Mouse (Mus musculus) limb, embryonic 14.5 days (tissue): ENCODE data around the gene Tbc1d4. TPM values are rescaled to one million over a fixed set of nuclear protein-coding genes. Genes with fewer than 3 reads are reported as not detected.

Experiments used
- ATAC-seq: fragments of 200-750 bp; cut with Nextera tagmentation; 2 replicates; pipeline ENCODE4 v1.8.0; 2017; ENCODE audit warnings: low read depth, moderate number of reproducible peaks, moderate TSS enrichment; ENCODE audit not compliant: low FRiP score
- DNase-seq: peaks from one replicate; pipeline ENCODE4 v3.0.0-alpha.2; 2015; ENCODE audit warnings: low spot score
- H3K27ac ChIP-seq: fragments of 300-500 bp; sonication (generic); replicated peaks from 2 replicates; pipeline ENCODE4 v1.5.1; 2014; ENCODE audit warnings: low read depth, mild to moderate bottlenecking, low read length, moderate library complexity, mixed read lengths
- H3K27me3 ChIP-seq: fragments of 300-500 bp; sonication (generic); 2 replicates; pipeline ENCODE4 v1.6.1; 2014; ENCODE audit warnings: low read length, mixed read lengths; ENCODE audit not compliant: control insufficient read depth, insufficient read depth
- H3K36me3 ChIP-seq: fragments of 300-500 bp; sonication (generic); 2 replicates; pipeline ENCODE4 v1.6.1; 2014; ENCODE audit warnings: mild to moderate bottlenecking, low read length, moderate library complexity, mixed read lengths; ENCODE audit not compliant: control insufficient read depth, insufficient read depth
- H3K4me1 ChIP-seq: fragments of 300-500 bp; sonication (generic); 2 replicates; pipeline ENCODE4 v1.6.1; 2014; ENCODE audit warnings: antibody characterized with exemption, low read length, mixed read lengths; ENCODE audit not compliant: control insufficient read depth, insufficient read depth
- H3K4me2 ChIP-seq: fragments of 300-500 bp; sonication (generic); replicated peaks from 2 replicates; pipeline ENCODE4 v1.6.1; 2014; ENCODE audit warnings: low read depth, mild to moderate bottlenecking, low read length, moderate library complexity; ENCODE audit not compliant: severe bottlenecking
- H3K4me3 ChIP-seq: fragments of 300-500 bp; sonication (generic); replicated peaks from 2 replicates; pipeline ENCODE4 v1.5.1; 2014; ENCODE audit warnings: low read length
- H3K9ac ChIP-seq: fragments of 300-500 bp; sonication (generic); 2 replicates; pipeline ENCODE4 v1.6.1; 2014; ENCODE audit warnings: mild to moderate bottlenecking, low read depth, low read length, moderate library complexity; ENCODE audit not compliant: severe bottlenecking
- H3K9me3 ChIP-seq: fragments of 300-500 bp; sonication (generic); 2 replicates; pipeline ENCODE4 v1.6.1; 2016; ENCODE audit warnings: low read length; ENCODE audit not compliant: control insufficient read depth
- POLR2A ChIP-seq: fragments of 200-500 bp; IDR thresholded peaks from 2 replicates; pipeline ENCODE4 v1.8.0; 2012; ENCODE audit warnings: inconsistent platforms, mild to moderate bottlenecking, moderate library complexity, borderline replicate concordance; ENCODE audit not compliant: insufficient read depth, insufficient read length; ENCODE audit errors: extremely low read depth
- WGBS: fragments of 180-500 bp; shearing (Covaris S2); extraction: QIAGEN DNeasy Blood & Tissue Kit; methylation state at CpG from one replicate; pipeline ENCODE4 v1.1.7; 2014; 5-methylcytosine and 5-hydroxymethylcytosine counted together
- polyA plus RNA-seq, 2 experiments: library from polyadenylated mRNA; depleted of rRNA in 1 of 2; stranded (reverse) in 1 of 2; unstranded in 1 of 2; fragments of >200 nt; fragmentation: Nextera tagmentation in 1 of 2; extraction: Ambion mirVana in 1 of 2; gene quantifications; 2 replicates each; pipeline versions ENCODE4 v1.2.1 to v1.2.3; 2012 to 2014

Gene Tbc1d4
- polyA plus RNA-seq, 2 experiments, result 11.9 to 12.6 TPM

- ATAC-seq (no peak), DNase-seq (no peak)
- no peak overlapping the region for H3K9ac ChIP-seq
- no peaks in the 10 kb centered on the region for H3K27me3 ChIP-seq
- H3K27ac ChIP-seq, result no peak overlapping the region
- no peak overlapping the region for H3K4me2 ChIP-seq
- H3K4me1 ChIP-seq, result peaks cover 5% of the 10 kb centered on the region; the same call in 1 of the 2 replicates
- no peak for TF ChIP-seq POLR2A
- no peak overlapping the region for H3K4me3 ChIP-seq
- no peaks in the 10 kb centered on the region for H3K9me3 ChIP-seq
- no peaks in the 10 kb centered on the region for H3K36me3 ChIP-seq
- WGBS, result 77% methylated on average over 4 of the region's 4 CpGs
Observed at GRCm38 (mm10) chr14:101650551-101650950, 41.6 kb upstream of the Tbc1d4 start.

- Histone ChIP-seq H3K4me2 (no peak overlapping the region), H3K4me1 (no peaks in the 10 kb centered on the region), H3K36me3 (no peaks in the 10 kb centered on the region), H3K27me3 (no peaks in the 10 kb centered on the region), H3K4me3 (no peak overlapping the region), H3K27ac (no peak overlapping the region), H3K9ac (no peak overlapping the region), H3K9me3 (no peaks in the 10 kb centered on the region)
- TF ChIP-seq POLR2A, result no peak
- 64% methylated on average over 1 of the region's 1 CpGs for WGBS
- DNase-seq (no peak), ATAC-seq (no peak)
Observed at GRCm38 (mm10) chr14:101644948-101645347, 36.0 kb upstream of the Tbc1d4 start.

- peaks cover 3% of the 10 kb centered on the region for H3K4me1 ChIP-seq
- H3K36me3 ChIP-seq, result peaks cover 4% of the 10 kb centered on the region; the same call in 1 of the 2 replicates
- under 1% methylated on average over 37 of the region's 39 CpGs for WGBS
- peak within 1 kb of the TSS; percentile 54 for H3K4me2 ChIP-seq
- ATAC-seq (peak; percentile 97), DNase-seq (peak; percentile 94)
- peak within 1 kb of the TSS; percentile 58; the same call in 1 of the 2 replicates for H3K27ac ChIP-seq
- no peaks in the 10 kb centered on the region for H3K27me3 ChIP-seq
- H3K9me3 ChIP-seq, result no peaks in the 10 kb centered on the region
- peak; percentile 57; the same call in 1 of the 2 replicates for TF ChIP-seq POLR2A
- H3K4me3 ChIP-seq, result peak within 1 kb of the TSS; percentile 74
- peak within 1 kb of the TSS; percentile 70 for H3K9ac ChIP-seq
Observed at GRCm38 (mm10) chr14:101640153-101640843, 31.3 kb upstream of the Tbc1d4 start, which contains the start of gene Commd6. Gene Commd6 (minus strand): TSS chr14:101640686.

DNA sequence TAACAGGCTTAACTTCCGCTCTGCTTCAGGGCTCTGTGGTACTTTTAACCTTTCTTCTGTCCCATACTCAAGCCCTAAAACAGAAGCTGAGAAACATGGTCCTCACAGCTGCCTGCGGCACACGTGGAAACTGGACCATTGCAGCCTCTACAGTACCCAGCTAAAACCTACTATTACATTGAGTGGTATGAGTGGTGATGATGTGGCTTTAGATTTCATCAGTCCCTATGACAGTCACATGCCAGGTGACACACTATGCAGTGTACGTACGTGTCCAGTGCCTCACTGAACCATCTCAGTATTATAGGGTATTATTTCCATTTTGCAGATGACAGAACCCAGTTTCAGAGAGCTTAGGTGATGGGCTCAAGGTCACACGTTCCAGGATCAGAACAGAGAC is 28.4 kb upstream of the Tbc1d4 start:
- Histone ChIP-seq H3K4me3 (no peak overlapping the region), H3K36me3 (peaks cover 23% of the 10 kb centered on the region), H3K27me3 (no peaks in the 10 kb centered on the region), H3K9ac (no peak overlapping the region), H3K4me2 (no peak overlapping the region), H3K9me3 (no peaks in the 10 kb centered on the region), H3K27ac (no peak overlapping the region), H3K4me1 (peaks cover 3% of the 10 kb centered on the region)
- DNase-seq, result no peak
- no peak for TF ChIP-seq POLR2A
- 93% methylated on average over 6 of the region's 6 CpGs for WGBS
- no peak for ATAC-seq

DNA sequence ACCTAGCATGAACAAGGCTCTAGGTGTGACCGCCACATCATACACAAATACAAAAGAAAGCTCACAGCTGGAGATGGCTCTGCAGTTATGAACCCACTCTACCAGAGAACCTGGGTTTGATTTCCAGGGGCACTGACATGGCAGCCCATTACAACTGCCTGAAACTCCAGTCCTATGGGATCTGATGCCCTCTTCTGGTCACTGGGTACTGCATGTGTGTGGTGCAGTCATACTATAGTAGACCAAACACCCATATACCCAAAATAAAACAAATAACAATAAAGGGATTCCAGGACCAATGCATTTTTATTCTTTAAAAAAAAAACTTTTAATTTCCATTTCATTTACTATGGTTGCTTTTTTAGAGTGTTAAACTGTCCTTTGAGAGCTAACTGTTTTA is 26.8 kb upstream of the Tbc1d4 start:
- H3K27me3 ChIP-seq, result no peaks in the 10 kb centered on the region
- no peak for DNase-seq
- H3K4me1 ChIP-seq, result peaks cover 3% of the 10 kb centered on the region
- WGBS, result 92% methylated on average over 1 of the region's 1 CpGs
- H3K9ac ChIP-seq, result no peak overlapping the region
- H3K9me3 ChIP-seq, result no peaks in the 10 kb centered on the region
- no peak overlapping the region for H3K4me2 ChIP-seq
- no peak overlapping the region for H3K27ac ChIP-seq
- ATAC-seq, result no peak
- TF ChIP-seq POLR2A, result no peak
- H3K4me3 ChIP-seq, result no peak overlapping the region
- peaks cover 23% of the 10 kb centered on the region for H3K36me3 ChIP-seq
